Mouse (Mus musculus): ENCODE results near the gene Parvb. TPM values are rescaled to one million over a fixed set of nuclear protein-coding genes. Genes with fewer than 3 reads are reported as not detected.

The Parvb gene
- total RNA-seq, 2 experiments from 2014 or later = 33.2 to 42.1 TPM

DNA sequence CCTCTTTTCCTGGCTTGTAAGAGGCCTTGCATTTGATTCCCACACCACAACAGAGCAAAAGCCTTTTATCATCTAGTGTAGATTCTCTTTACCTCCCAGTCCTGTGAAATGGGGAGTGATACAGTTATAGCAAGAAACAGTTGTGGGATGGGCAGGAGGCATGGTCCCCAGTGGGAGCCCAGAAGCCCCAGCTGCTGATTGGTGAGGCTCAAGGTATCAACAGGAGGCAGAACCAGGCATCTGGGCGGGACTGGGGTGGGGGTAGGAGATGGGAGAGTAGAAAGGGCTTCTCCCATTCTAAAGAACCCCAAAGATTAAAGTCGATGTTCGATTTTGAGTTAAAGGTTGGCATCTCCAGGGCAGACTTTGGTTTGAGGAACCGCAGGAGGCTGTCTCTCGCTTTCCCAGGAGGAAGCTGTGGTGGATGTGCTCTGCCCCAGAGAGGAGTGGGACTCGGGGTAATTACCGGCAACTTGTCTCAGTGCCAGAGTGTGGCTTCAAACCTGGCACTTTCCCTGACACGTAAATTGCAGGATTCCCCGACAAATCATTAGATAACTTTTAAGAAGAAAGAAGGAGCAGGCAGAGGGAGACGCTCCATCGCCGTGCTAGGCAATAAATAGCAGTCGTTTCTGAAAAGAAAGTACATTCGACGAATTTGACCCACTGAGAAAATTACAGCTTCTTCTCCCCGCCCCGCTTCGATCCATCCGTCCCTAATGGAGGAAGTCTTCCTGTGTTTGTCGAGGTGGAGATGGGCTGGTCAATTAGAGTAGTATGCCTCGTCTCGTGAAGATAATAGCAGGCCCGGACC, 13.7 kb upstream of the Parvb start:
- no peak for DNase-seq

DNA sequence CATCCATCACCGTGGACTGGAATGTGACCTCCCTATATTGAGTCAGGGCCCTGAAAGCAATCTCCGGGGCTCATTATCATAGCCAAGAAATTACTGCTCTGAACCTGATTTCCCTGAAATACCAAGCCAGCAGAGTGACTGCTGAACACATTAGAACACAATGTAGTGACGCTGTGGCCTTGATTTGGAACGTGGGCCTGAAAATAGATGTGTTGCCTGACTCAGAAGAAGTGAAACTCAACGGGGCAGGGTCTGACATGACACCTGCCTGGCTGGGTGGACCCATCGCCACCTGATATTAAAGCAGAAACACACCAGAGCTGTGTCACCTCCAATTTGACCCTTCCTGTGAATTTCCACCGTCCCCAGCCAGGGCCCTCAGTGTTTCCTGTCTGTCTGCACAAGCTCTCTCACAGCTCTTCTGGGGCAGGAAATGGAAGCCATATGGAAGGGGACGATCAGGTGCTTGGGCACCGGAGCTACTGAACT, 13.0 kb upstream of the Parvb start:
- DNase-seq = peak; percentile 43

- DNase-seq = no peak
These were observed 10.3 kb upstream of the Parvb start for GRCm38 (mm10) chr15:84221539-84221938.

- DNase-seq = peak; percentile 46
These were observed 8.4 kb upstream of the Parvb start for GRCm38 (mm10) chr15:84223423-84223822.

DNA sequence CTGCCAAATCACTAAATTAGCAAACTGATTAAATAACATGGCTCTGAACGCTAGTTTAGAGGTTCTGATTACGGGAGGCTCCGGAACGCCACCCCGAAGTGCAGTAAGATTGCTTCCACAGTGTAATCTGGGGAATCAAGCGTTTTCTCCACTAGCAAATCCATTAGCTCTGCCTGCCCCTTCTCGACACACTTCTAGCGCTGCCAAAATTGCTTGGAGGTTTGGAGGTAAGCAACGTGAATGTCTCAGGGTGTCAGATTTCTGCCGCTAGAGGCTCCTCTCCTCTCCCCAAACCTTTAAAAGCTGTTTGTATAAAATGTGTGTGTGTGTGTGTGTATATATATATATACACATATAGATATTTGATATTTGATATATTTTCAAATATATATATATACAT, 7.1 kb upstream of the Parvb start:
- DNase-seq = no peak

GRCm38 (mm10) chr15:84226918-84227317, 4.9 kb upstream of the Parvb start:
- no peak for DNase-seq

- DNase-seq = no peak
These were observed 1.2 kb upstream of the Parvb start for GRCm38 (mm10) chr15:84230661-84231060.

DNA sequence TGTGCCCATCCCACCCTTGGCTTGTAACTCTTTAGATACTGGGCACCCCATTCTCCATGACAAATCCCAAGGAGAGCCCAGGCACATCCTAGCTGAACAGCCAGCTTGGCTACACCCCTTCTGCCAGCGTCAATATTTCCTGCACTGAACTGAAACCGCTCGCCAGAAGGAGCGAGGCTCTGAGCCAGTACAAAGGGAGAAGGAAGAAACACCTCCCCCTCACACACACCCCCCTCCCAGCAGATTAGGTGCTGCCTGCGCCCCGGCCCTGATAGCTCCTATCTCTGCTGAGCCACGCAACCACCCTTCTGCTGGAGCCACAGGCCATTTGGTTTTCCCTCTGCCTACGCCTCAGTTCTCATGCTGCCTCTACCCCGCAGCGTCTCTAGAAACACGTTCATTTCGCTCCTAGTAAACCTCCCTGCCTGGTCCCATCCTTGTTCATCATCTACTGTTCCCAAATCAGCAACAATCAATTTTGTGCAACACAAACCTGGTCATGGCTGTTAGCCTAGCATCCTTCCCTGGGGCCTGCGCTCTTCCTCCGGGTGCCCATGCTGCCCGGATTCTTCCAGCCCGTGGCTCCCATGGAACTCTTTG, 630 bp upstream of the Parvb start:
- DNase-seq = peak; percentile 35

DNA sequence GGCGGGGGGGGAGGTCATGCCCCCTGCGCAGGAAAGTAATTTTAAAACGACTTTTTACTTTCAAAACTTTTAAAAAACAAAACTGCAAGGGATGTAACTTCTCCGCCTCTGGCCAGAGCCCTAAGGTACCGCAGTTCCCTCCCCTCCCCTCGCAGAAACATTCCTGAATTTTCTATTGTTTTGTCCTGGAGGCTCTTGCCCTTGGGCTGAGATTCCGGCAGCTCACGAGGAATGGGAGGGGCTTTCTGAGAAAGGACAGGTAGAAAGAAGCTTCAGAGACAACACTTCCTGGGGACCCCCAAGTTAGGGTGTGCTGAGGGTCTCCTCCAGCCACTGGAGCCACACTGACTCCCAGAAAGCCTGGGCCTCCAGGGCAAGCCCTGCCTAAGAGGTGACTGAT, 766 bp downstream of the Parvb start:
- DNase-seq = no peak

- no peak for DNase-seq
These were observed 3.1 kb downstream of the Parvb start for GRCm38 (mm10) chr15:84234794-84235581.

GRCm38 (mm10) chr15:84235646-84236045, 3.8 kb downstream of the Parvb start:
- DNase-seq = peak; percentile 39

DNA sequence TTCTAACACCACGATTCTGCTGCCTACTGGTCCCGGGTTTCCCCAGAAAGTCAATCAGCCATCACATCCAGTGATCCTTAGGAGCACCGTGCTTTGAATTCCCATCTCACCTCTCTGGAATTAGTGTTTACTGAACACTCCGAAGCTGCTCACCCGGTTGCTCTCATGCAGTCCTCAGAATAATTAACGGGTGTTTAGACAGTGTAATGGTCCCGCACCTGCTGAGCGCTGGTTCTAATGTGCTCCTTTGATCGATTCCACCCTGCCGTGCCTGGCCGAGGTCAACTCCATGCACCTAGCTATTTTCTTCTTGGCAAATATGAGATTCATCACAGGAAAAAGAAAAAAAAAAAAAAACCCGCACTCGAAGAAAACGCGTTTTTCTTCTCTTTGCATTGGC, 6.7 kb downstream of the Parvb start:
- no peak for DNase-seq

GRCm38 (mm10) chr15:84238991-84239401, 7.2 kb downstream of the Parvb start:
- no peak for DNase-seq

DNA sequence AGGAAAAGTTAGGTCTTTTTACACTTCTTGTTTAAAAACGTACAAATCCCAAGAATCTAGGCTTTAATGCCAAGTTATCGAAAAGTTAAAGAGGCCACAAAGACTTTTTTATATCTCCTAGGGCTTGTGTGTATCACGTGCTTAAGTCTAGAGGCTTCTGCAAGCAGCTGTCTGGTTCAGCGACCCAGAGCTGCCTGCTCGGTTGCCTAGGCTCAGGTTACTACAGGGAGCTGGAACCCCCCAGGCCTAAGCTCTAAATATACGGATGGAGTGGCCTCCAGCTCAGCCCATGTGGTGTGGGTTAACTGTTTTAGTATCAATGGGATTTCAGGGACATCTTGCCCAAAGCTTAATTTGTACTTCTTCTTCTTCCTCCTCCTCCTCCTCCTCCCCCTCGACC, 9.7 kb downstream of the Parvb start:
- no peak for DNase-seq

GRCm38 (mm10) chr15:84245104-84245503, 13.3 kb downstream of the Parvb start:
- no peak for DNase-seq

GRCm38 (mm10) chr15:84246195-84246594, 14.4 kb downstream of the Parvb start:
- DNase-seq = no peak

GRCm38 (mm10) chr15:84247309-84247708, 15.5 kb downstream of the Parvb start:
- DNase-seq = no peak

- DNase-seq = peak; percentile 78
These were observed 19.4 kb downstream of the Parvb start for GRCm38 (mm10) chr15:84251227-84251626.

DNA sequence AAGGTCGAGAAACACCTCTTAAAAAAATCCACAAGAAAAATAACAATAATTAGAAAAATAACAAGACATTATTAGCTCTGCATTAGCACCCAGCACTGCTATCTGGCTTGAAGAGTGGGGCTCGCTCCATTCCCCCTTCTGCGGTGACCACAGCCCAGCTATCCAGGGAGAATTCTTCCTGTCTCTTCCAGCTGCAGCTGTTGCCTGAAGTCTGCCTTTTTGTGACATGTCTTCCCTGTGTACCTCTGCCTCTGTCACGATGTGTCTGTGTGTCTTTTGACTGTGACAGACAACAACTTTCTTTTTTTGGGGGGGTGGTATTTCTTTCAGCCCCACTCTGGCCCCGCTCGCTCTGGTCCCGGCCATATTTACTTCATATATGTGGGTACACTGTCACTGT, 20.8 kb downstream of the Parvb start:
- DNase-seq = no peak

GRCm38 (mm10) chr15:84253757-84254156, 21.9 kb downstream of the Parvb start:
- no peak for DNase-seq

DNA sequence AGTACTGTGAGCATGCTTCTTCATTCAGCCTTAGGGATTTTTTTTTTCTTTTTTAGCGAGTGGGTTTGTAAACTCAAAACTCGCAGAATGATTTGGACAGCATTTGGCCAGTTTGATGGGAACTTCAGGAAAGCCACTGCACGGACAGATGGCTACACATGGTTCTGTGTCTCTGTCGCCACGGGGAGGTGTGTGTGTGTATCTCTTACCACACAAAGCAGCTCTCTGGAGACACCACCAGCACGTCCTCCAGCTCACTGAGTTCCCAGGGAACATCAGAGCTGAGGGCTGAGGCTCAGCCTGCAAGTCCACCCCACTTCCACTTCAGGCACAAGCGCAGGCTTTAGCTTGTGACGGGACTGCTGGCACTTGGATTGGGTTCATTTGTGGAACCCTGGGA, 22.5 kb downstream of the Parvb start:
- no peak for DNase-seq

DNA sequence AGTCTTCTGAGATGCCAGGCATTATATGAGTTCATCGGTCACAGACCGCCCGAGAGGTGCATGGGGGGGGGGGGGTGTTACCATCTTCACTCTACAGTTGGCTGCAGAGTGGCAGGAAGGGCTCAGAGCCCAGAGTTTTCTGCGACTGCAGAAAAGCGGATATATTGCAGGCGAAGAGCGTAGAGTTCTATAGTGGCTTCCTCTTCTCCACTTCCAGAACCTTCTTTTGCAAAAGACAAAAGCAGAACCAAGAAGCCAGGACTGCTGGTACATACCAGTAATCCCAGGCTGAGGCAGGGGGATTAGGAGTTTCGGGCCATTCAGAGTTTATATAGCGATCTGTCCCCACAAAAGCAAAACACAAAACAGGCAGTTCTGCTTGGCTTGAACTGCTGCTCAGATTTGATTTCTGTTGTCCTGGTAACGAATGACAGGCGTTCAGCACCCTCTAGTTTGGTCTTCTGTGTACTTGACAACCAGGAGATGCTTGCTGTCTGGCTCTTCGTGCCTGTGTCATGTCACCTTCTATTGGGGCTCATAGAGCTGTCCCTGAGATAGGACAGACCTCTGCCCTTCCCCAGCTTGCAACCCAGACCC, 24.5 kb downstream of the Parvb start:
- no peak for DNase-seq

DNA sequence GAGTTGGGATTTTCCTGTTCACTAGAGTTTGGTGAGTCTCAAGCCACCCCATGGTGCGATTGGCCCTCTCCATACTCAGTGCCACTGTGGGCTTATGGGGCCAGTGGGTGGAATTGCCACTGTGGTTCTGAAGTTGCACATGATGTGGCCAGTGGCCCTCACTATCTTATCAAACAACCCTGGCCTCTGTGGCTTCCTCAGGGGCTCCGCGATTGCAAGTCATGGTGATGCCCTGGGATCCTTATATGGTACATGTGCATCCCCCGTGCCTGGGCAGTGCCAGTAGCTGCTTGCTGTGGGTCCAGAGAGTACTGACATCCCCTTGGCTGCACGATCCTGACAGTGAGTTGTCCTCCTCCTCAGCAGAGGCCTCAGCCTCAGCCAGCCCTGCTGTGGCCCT, 25.0 kb downstream of the Parvb start:
- DNase-seq = no peak

Data from adrenal gland, postnatal 10 days (tissue).